Mouse (Mus musculus): ENCODE results near the gene Frrs1.
"Not testable (repeated sequence)": the region's sequence is repeated elsewhere in the genome, so short reads cannot be mapped to it uniquely, and the experiment has no call there.

The Frrs1 gene

GRCm38 (mm10) chr3:116858941-116859685, at the start of gene Frrs1:
Gene Frrs1, plus strand, starts transcription at chr3:116859464.
- no peak for DNase-seq

GRCm38 (mm10) chr3:116810351-116810750, 48.9 kb upstream of the Frrs1 start:
- not testable (repeated sequence) for DNase-seq

- no peak for DNase-seq
These were observed 46.3 kb upstream of the Frrs1 start for GRCm38 (mm10) chr3:116812946-116813345.

- no peak for DNase-seq
These were observed 43.9 kb upstream of the Frrs1 start for GRCm38 (mm10) chr3:116815305-116815797.

GRCm38 (mm10) chr3:116815916-116816315, 43.3 kb upstream of the Frrs1 start:
- DNase-seq = no peak

GRCm38 (mm10) chr3:116816674-116817215, 42.5 kb upstream of the Frrs1 start:
- DNase-seq = no peak

- DNase-seq = no peak
These were observed 42.0 kb upstream of the Frrs1 start for GRCm38 (mm10) chr3:116817231-116817630.

GRCm38 (mm10) chr3:116826471-116827215, 32.6 kb upstream of the Frrs1 start:
- DNase-seq = no peak

GRCm38 (mm10) chr3:116829274-116829920, 29.9 kb upstream of the Frrs1 start:
- no peak for DNase-seq

- DNase-seq = no peak
These were observed 27.9 kb upstream of the Frrs1 start for GRCm38 (mm10) chr3:116831324-116831723.

- DNase-seq = no peak
These were observed 26.5 kb upstream of the Frrs1 start for GRCm38 (mm10) chr3:116832526-116833310.

- no peak for DNase-seq
These were observed 25.8 kb upstream of the Frrs1 start for GRCm38 (mm10) chr3:116833491-116833890.

GRCm38 (mm10) chr3:116834241-116834640, 25.0 kb upstream of the Frrs1 start:
- DNase-seq = no peak

- DNase-seq = no peak
These were observed 23.9 kb upstream of the Frrs1 start for GRCm38 (mm10) chr3:116835350-116835749.

- DNase-seq = peak; percentile 92
These were observed 23.2 kb upstream of the Frrs1 start for GRCm38 (mm10) chr3:116835770-116836680.

- no peak for DNase-seq
These were observed 22.4 kb upstream of the Frrs1 start for GRCm38 (mm10) chr3:116836681-116837475.

- DNase-seq = no peak
These were observed 18.0 kb upstream of the Frrs1 start for GRCm38 (mm10) chr3:116841311-116841710.

- DNase-seq = no peak
These were observed 14.2 kb upstream of the Frrs1 start for GRCm38 (mm10) chr3:116844880-116845579.

GRCm38 (mm10) chr3:116846084-116846483, 13.2 kb upstream of the Frrs1 start:
- peak; percentile 49 for DNase-seq

- DNase-seq = no peak
These were observed 11.2 kb upstream of the Frrs1 start for GRCm38 (mm10) chr3:116848099-116848498.

All from lung, postnatal 10 days (tissue).